Mouse (Mus musculus) fat pad, adult 2 months (tissue): ENCODE data around the gene Egfr.

Source experiments
- DNase-seq: peaks from one replicate; pipeline ENCODE4 v3.0.0-alpha.2; 2011; ENCODE audit warnings: low read depth, low spot score; ENCODE audit errors: extremely low read depth

Egfr gene

GRCm38 (mm10) chr11:16752007-16752348 is at the start of gene Egfr:
TSS of gene Egfr (plus strand) at chr11:16752203.
- DNase-seq: no peak

GRCm38 (mm10) chr11:16703221-16703620 is 48.8 kb upstream of the Egfr start:
- DNase-seq: no peak

- no peak for DNase-seq
These were observed 16.8 kb upstream of the Egfr start for GRCm38 (mm10) chr11:16735083-16735644.

GRCm38 (mm10) chr11:16737323-16737722 is 14.7 kb upstream of the Egfr start:
- no peak for DNase-seq

- no peak for DNase-seq
These were observed 13.3 kb upstream of the Egfr start for GRCm38 (mm10) chr11:16738691-16739090.

- DNase-seq: no peak
These were observed 12.8 kb upstream of the Egfr start for GRCm38 (mm10) chr11:16739155-16739554.

GRCm38 (mm10) chr11:16740691-16741611 is 11.1 kb upstream of the Egfr start:
- DNase-seq: no peak

GRCm38 (mm10) chr11:16742251-16742650 is 9.8 kb upstream of the Egfr start:
- no peak for DNase-seq

- no peak for DNase-seq
These were observed 9.2 kb upstream of the Egfr start for GRCm38 (mm10) chr11:16742821-16743220.

- DNase-seq: no peak
These were observed 483 bp upstream of the Egfr start for GRCm38 (mm10) chr11:16751457-16751982.

GRCm38 (mm10) chr11:16752349-16753153 is 548 bp downstream of the Egfr start:
- no peak for DNase-seq

GRCm38 (mm10) chr11:16753154-16754040 is 1.4 kb downstream of the Egfr start:
- no peak for DNase-seq

- DNase-seq: no peak
These were observed 7.9 kb downstream of the Egfr start for GRCm38 (mm10) chr11:16759930-16760329.

GRCm38 (mm10) chr11:16761184-16761583 is 9.2 kb downstream of the Egfr start:
- DNase-seq: no peak

- no peak for DNase-seq
These were observed 14.2 kb downstream of the Egfr start for GRCm38 (mm10) chr11:16766038-16766815.

GRCm38 (mm10) chr11:16767984-16768383 is 16.0 kb downstream of the Egfr start:
- DNase-seq: no peak

GRCm38 (mm10) chr11:16769276-16769675 is 17.3 kb downstream of the Egfr start:
- no peak for DNase-seq

- no peak for DNase-seq
These were observed 17.8 kb downstream of the Egfr start for GRCm38 (mm10) chr11:16769709-16770303.

- no peak for DNase-seq
These were observed 19.0 kb downstream of the Egfr start for GRCm38 (mm10) chr11:16770966-16771365.
